Mouse (Mus musculus) left cerebral cortex, postnatal 10 days (tissue): Measurements from ENCODE around the gene Smok3b. TPM values are rescaled to one million over a fixed set of nuclear protein-coding genes. Genes with fewer than 3 reads are reported as not detected.
A peak's percentile ranks its signal among the peaks of the same experiment; 100 is the strongest.

Source experiments
- DNase-seq, 2 experiments: peaks; one replicate each; pipeline ENCODE4 v3.0.0; 2021 to 2022; ENCODE audit warnings: low spot score in 2 of 2, mixed read lengths in 1 of 2; ENCODE audit errors: extremely low spot score in 1 of 2
- intact Hi-C: fragments of 180-260 bp; cut with DNase I; formaldehyde crosslinking; loops from one replicate; pipeline ENCODE4 v1.15.1; 2025
- total RNA-seq, 2 experiments: library from RNA; stranded (reverse); gene quantifications; 2 replicates each; pipeline ENCODE4 v1.2.3; 2021

Smok3b gene
- total RNA-seq, 2 experiments from 2014 or later: not detected

GRCm38 (mm10) chr5:138083318-138083900, 62.2 kb downstream of the Smok3b start:
- intact Hi-C loops: no loop called here
- no peak for DNase-seq

- intact Hi-C loops: no loop called here
- no peak for DNase-seq
Observed at GRCm38 (mm10) chr5:138083936-138084335, 62.7 kb downstream of the Smok3b start.

GRCm38 (mm10) chr5:138084507-138084906, 63.3 kb downstream of the Smok3b start:
- no peak for DNase-seq
- intact Hi-C loops: no loop called here

- intact Hi-C loops: loop anchor here (5.0 kb wide), 1 partner anchor 293 kb away; no protein-coding TSS in a partner anchor
- peak; percentile 80 to 81 for DNase-seq
Observed at GRCm38 (mm10) chr5:138084996-138085395, 63.8 kb downstream of the Smok3b start, which contains the start of gene Zkscan1. TSS of gene Zkscan1 (plus strand) at chr5:138085084.

- DNase-seq: no peak
- intact Hi-C loops: loop anchor here (5.0 kb wide), 1 partner anchor 293 kb away; no protein-coding TSS in a partner anchor
Observed at GRCm38 (mm10) chr5:138085421-138085911, 64.2 kb downstream of the Smok3b start.

- DNase-seq: no peak
Observed at GRCm38 (mm10) chr5:138086842-138087241, 65.6 kb downstream of the Smok3b start.

GRCm38 (mm10) chr5:138088366-138088765, 67.1 kb downstream of the Smok3b start:
- no peak for DNase-seq
- intact Hi-C loops: loop anchor here (5.0 kb wide), 1 partner anchor 296 kb away; no protein-coding TSS in a partner anchor

More at GRCm38 (mm10) chr5:138086842-138087241, 65.6 kb downstream of the Smok3b start:
- intact Hi-C loops: loop anchor here (5.0 kb wide), 1 partner anchor 295 kb away; no protein-coding TSS in a partner anchor

- no peak for DNase-seq
- intact Hi-C loops: loop anchor here (5.0 kb wide), 1 partner anchor 297 kb away; no protein-coding TSS in a partner anchor
Observed at GRCm38 (mm10) chr5:138089108-138089551, 67.9 kb downstream of the Smok3b start.

GRCm38 (mm10) chr5:138090271-138090670, 69.0 kb downstream of the Smok3b start:
- peak in 1 of 2 experiments; percentile 25 for DNase-seq
- intact Hi-C loops: no loop called here

- DNase-seq: no peak
- intact Hi-C loops: no loop called here
Observed at GRCm38 (mm10) chr5:138090737-138091136, 69.5 kb downstream of the Smok3b start.

GRCm38 (mm10) chr5:138092771-138093170, 71.5 kb downstream of the Smok3b start:
- no peak for DNase-seq
- intact Hi-C loops: no loop called here

GRCm38 (mm10) chr5:138094474-138094873, 73.2 kb downstream of the Smok3b start:
- intact Hi-C loops: no loop called here
- DNase-seq: no peak

Other genes starting within 250 kb of the Smok3b start
- 10 to 100 TPM; 28.0 to 28.7 TPM for gene Ppp1r35, start 242.6 kb upstream of the Smok3b start, total RNA-seq
- 10 to 100 TPM; 30.1 to 35.3 TPM for gene Mepce, start 233.8 kb upstream of the Smok3b start, total RNA-seq
- 1 to 10 TPM; 5.7 to 6.0 TPM for gene Zcwpw1, start 233.6 kb upstream of the Smok3b start, total RNA-seq
- 1 to 10 TPM in 1 of 2 experiments, under 1 TPM in 1; 0.71 to 1.2 TPM for gene Pilra, start 185.1 kb upstream of the Smok3b start, total RNA-seq
- gene Pilrb1, start 163.3 kb upstream of the Smok3b start, total RNA-seq: not detected
- gene Pilrb2, start 149.6 kb upstream of the Smok3b start, total RNA-seq: not detected
- gene Cyp3a13, start 99.8 kb upstream of the Smok3b start, total RNA-seq: not detected
- gene Gjc3, start 58.3 kb upstream of the Smok3b start, total RNA-seq: 1 to 10 TPM; 4.5 to 6.5 TPM
- gene Azgp1, start 39.9 kb upstream of the Smok3b start, total RNA-seq: not detected
- not detected for gene Smok3a, start 168 bp upstream of the Smok3b start, total RNA-seq
- gene Smok3c, start 31.8 kb downstream of the Smok3b start, total RNA-seq: not detected
- gene Zkscan1, start 63.7 kb downstream of the Smok3b start, total RNA-seq: 10 to 100 TPM; 39.2 to 39.4 TPM
- gene Zscan21, start 95.5 kb downstream of the Smok3b start, total RNA-seq: 10 to 100 TPM; 21.8 to 26.1 TPM
- gene Zfp113, start 134.3 kb downstream of the Smok3b start, total RNA-seq: 10 to 100 TPM; 10.5 to 10.6 TPM
- gene Cops6, start 139.6 kb downstream of the Smok3b start, total RNA-seq: 100 to 1,000 TPM; 145 to 149 TPM
- 10 to 100 TPM; 26.2 to 28.1 TPM for gene Ap4m1, start 150.6 kb downstream of the Smok3b start, total RNA-seq
- 10 to 100 TPM; 15.6 to 16.0 TPM for gene Mcm7, start 151.0 kb downstream of the Smok3b start, total RNA-seq
- gene Taf6, start 166.0 kb downstream of the Smok3b start, total RNA-seq: 10 to 100 TPM; 28.8 to 31.3 TPM
- 10 to 100 TPM; 13.9 to 15.1 TPM for gene Cnpy4, start 166.1 kb downstream of the Smok3b start, total RNA-seq
- 10 to 100 TPM; 10.3 to 11.1 TPM for gene Mblac1, start 172.9 kb downstream of the Smok3b start, total RNA-seq
- under 1 TPM in 1 of 2 experiments, not detected in 1; 0.13 TPM for gene Nxpe5, start 204.5 kb downstream of the Smok3b start, total RNA-seq
- gene Lamtor4, start 234.1 kb downstream of the Smok3b start, total RNA-seq: 10 to 100 TPM; 65.3 to 70.0 TPM
- 10 to 100 TPM; 74.6 to 75.5 TPM for gene BC037034, start 242.6 kb downstream of the Smok3b start, total RNA-seq